Mouse (Mus musculus) myocyte (in vitro differentiated cells): Measurements from ENCODE around the gene Vcp. TPM values are rescaled to one million over a fixed set of nuclear protein-coding genes. Genes with fewer than 3 reads are reported as not detected.

ENCODE experiments used
- H3K27me3 ChIP-seq: one replicate; pipeline ENCODE4 v1.6.1; 2011; ENCODE audit not compliant: control insufficient read depth, insufficient read depth, insufficient read length
- H3K36me3 ChIP-seq: one replicate; pipeline ENCODE4 v1.6.1; 2011; ENCODE audit not compliant: control insufficient read depth, insufficient read depth
- H3K4me2 ChIP-seq: one replicate; pipeline ENCODE4 v1.6.1; 2011; ENCODE audit warnings: low read depth, control low read depth
- H3K4me3 ChIP-seq: one replicate; pipeline ENCODE4 v1.5.1; 2011; ENCODE audit warnings: mild to moderate bottlenecking, control low read depth, moderate library complexity
- H3K79me2 ChIP-seq: one replicate; pipeline ENCODE4 v1.6.1; 2011; ENCODE audit not compliant: control insufficient read depth, insufficient read depth
- H3ac ChIP-seq: one replicate; pipeline ENCODE4 v1.6.1; 2011; ENCODE audit not compliant: control insufficient read depth, insufficient read length
- CEBPB ChIP-seq: IDR thresholded peaks from 2 replicates; pipeline ENCODE4 v1.6.1; 2011; ENCODE audit warnings: mild to moderate bottlenecking, moderate library complexity; ENCODE audit not compliant: poor library complexity, insufficient read depth, severe bottlenecking
- E2F4 ChIP-seq: IDR thresholded peaks from one replicate; pipeline ENCODE4 v1.6.1; 2011; ENCODE audit warnings: mild to moderate bottlenecking, control low read depth, moderate library complexity; ENCODE audit not compliant: insufficient read depth
- MAX ChIP-seq: IDR thresholded peaks from one replicate; pipeline ENCODE4 v1.6.1; 2011; ENCODE audit warnings: low read depth, mild to moderate bottlenecking, control low read depth
- MYOD1 ChIP-seq, 3 experiments: IDR thresholded peaks; one replicate each; pipeline ENCODE4 v1.6.1; 2011; ENCODE audit warnings: control low read depth in 2 of 3, low read depth in 2 of 3, mild to moderate bottlenecking in 2 of 3, moderate library complexity in 1 of 3; ENCODE audit not compliant: insufficient read length in 2 of 3, control insufficient read depth in 1 of 3
- MYOG ChIP-seq, 3 experiments: IDR thresholded peaks; one replicate each; pipeline ENCODE4 v1.6.1; 2011; ENCODE audit warnings: control low read depth in 2 of 3, low read depth in 2 of 3, mild to moderate bottlenecking in 2 of 3; ENCODE audit not compliant: insufficient read length in 2 of 3, control insufficient read depth in 1 of 3, insufficient read depth in 1 of 3
- POLR2A ChIP-seq: IDR thresholded peaks from one replicate; pipeline ENCODE4 v1.6.1; 2011; ENCODE audit warnings: low read depth, mild to moderate bottlenecking, control low read depth, moderate library complexity; ENCODE audit not compliant: insufficient read length
- POLR2AphosphoS2 ChIP-seq: IDR thresholded peaks from one replicate; pipeline ENCODE4 v1.6.1; 2011; ENCODE audit warnings: low read depth, control low read depth; ENCODE audit not compliant: insufficient read length
- REST ChIP-seq: IDR thresholded peaks from one replicate; pipeline ENCODE4 v1.6.1; 2011; ENCODE audit warnings: mild to moderate bottlenecking, control low read depth, moderate library complexity; ENCODE audit not compliant: insufficient read depth, insufficient read length
- SRF ChIP-seq: IDR thresholded peaks from one replicate; pipeline ENCODE4 v1.6.1; 2011; ENCODE audit warnings: low read depth; ENCODE audit not compliant: control insufficient read depth, insufficient read length
- TCF12 ChIP-seq: IDR thresholded peaks from one replicate; pipeline ENCODE4 v1.6.1; 2011; ENCODE audit warnings: mild to moderate bottlenecking, control low read depth; ENCODE audit not compliant: poor library complexity, insufficient read depth, severe bottlenecking
- TCF3 ChIP-seq: IDR thresholded peaks from one replicate; pipeline ENCODE4 v1.6.1; 2011; ENCODE audit warnings: low read depth, control low read depth; ENCODE audit not compliant: insufficient read length
- USF1 ChIP-seq: IDR thresholded peaks from one replicate; pipeline ENCODE4 v1.6.1; 2011; ENCODE audit warnings: low read depth, mild to moderate bottlenecking, control low read depth, moderate library complexity
- polyA plus RNA-seq: library from polyadenylated mRNA; unstranded; fragments of >200 nt; fragmentation: generic; extraction: Trizol; gene quantifications from one replicate; pipeline ENCODE4 v1.2.1, GENCODE M21; 2012; ENCODE audit warnings: missing spikeins

Gene Vcp
- polyA plus RNA-seq, 1 experiment, result 334 TPM

- no peaks in the 10 kb centered on the region for H3K27me3 ChIP-seq
Measured at GRCm38 (mm10) chr4:42973868-42974267, 26.4 kb downstream of the Vcp start.

GRCm38 (mm10) chr4:42972952-42973351 is 27.4 kb downstream of the Vcp start:
- H3K27me3 ChIP-seq, result no peaks in the 10 kb centered on the region

More at GRCm38 (mm10) chr4:42973868-42974267, 26.4 kb downstream of the Vcp start:
- Histone ChIP-seq H3K4me3 (no peak overlapping the region), H3K36me3 (no peaks in the 10 kb centered on the region), H3K4me2 (no peak overlapping the region), H3K79me2 (no peaks in the 10 kb centered on the region), H3ac (no peak overlapping the region)
- TF ChIP-seq MAX (no peak), POLR2A (no peak), SRF (no peak), REST (no peak), MYOG (IDR thresholded peaks at IDR 0.05; ENCODE audit: control insufficient read depth in 1 of 3, insufficient read depth in 1 of 3, insufficient read length in 2 of 3, low read depth in 2 of 3) (no peak), CEBPB (no peak), TCF3 (no peak), USF1 (no peak), TCF12 (no peak), MYOD1 (IDR thresholded peaks at IDR 0.05; ENCODE audit: control insufficient read depth in 1 of 3, insufficient read length in 2 of 3, low read depth in 2 of 3) (no peak), E2F4 (no peak), POLR2AphosphoS2 (no peak)

GRCm38 (mm10) chr4:42969304-42969703 is 31.0 kb downstream of the Vcp start, which contains the start of gene 1700022I11Rik:
Gene 1700022I11Rik, plus strand, starts transcription at chr4:42969604.
- Histone ChIP-seq H3K36me3 (no peaks in the 10 kb centered on the region), H3K4me3 (no peak within 1 kb of the TSS), H3K27me3 (no peaks in the 10 kb centered on the region), H3K79me2 (no peaks in the 10 kb centered on the region), H3ac (no peak within 1 kb of the TSS), H3K4me2 (no peak within 1 kb of the TSS)
- no peak for TF ChIP-seq USF1
- TF ChIP-seq POLR2AphosphoS2, result no peak
- no peak for TF ChIP-seq CEBPB
- no peak for TF ChIP-seq TCF12
- no peak for TF ChIP-seq E2F4
- TF ChIP-seq SRF, result no peak

More at GRCm38 (mm10) chr4:42972952-42973351, 27.4 kb downstream of the Vcp start:
- no peak overlapping the region for H3ac ChIP-seq
- no peak overlapping the region for H3K4me2 ChIP-seq
- H3K79me2 ChIP-seq, result no peaks in the 10 kb centered on the region
- H3K4me3 ChIP-seq, result no peak overlapping the region
- TF ChIP-seq MYOD1 (IDR thresholded peaks at IDR 0.05; ENCODE audit: control insufficient read depth in 1 of 3, insufficient read length in 2 of 3, low read depth in 2 of 3), result no peak
- no peak for TF ChIP-seq USF1
- no peak for TF ChIP-seq CEBPB
- no peak for TF ChIP-seq MAX
- TF ChIP-seq TCF12, result no peak
- no peak for TF ChIP-seq TCF3
- no peak for TF ChIP-seq MYOG (IDR thresholded peaks at IDR 0.05; ENCODE audit: control insufficient read depth in 1 of 3, insufficient read depth in 1 of 3, insufficient read length in 2 of 3, low read depth in 2 of 3)
- TF ChIP-seq SRF, result no peak
- TF ChIP-seq POLR2AphosphoS2, result no peak
- no peak for TF ChIP-seq E2F4
- no peak for TF ChIP-seq REST
- no peak for TF ChIP-seq POLR2A
- no peaks in the 10 kb centered on the region for H3K36me3 ChIP-seq

- Histone ChIP-seq H3K27me3 (no peaks in the 10 kb centered on the region), H3K4me2 (peak overlapping the region; percentile 13), H3K79me2 (no peaks in the 10 kb centered on the region), H3ac (no peak overlapping the region), H3K4me3 (no peak overlapping the region), H3K36me3 (no peaks in the 10 kb centered on the region)
- no peak for TF ChIP-seq SRF
Measured at GRCm38 (mm10) chr4:42965039-42965719, 35.1 kb downstream of the Vcp start.

GRCm38 (mm10) chr4:42963480-42963879 is 36.8 kb downstream of the Vcp start:
- H3ac ChIP-seq, result no peak overlapping the region
- no peaks in the 10 kb centered on the region for H3K36me3 ChIP-seq
- H3K27me3 ChIP-seq, result no peaks in the 10 kb centered on the region
- H3K4me2 ChIP-seq, result no peak overlapping the region
- H3K4me3 ChIP-seq, result no peak overlapping the region
- TF ChIP-seq POLR2A (no peak), CEBPB (no peak), MAX (no peak), REST (no peak), E2F4 (no peak), SRF (no peak), TCF3 (no peak)
- H3K79me2 ChIP-seq, result no peaks in the 10 kb centered on the region
